Mouse (Mus musculus) right cerebral cortex, postnatal 14 days (tissue): ENCODE results near the gene Csn3.

Experiments used
- DNase-seq: peaks from one replicate; pipeline ENCODE4 v3.0.0; 2022

Csn3 gene

GRCm38 (mm10) chr5:87925372-87925771 lies at the start of gene Csn3:
Csn3 (plus strand) TSS chr5:87925579.
- DNase-seq, result no peak

GRCm38 (mm10) chr5:87884729-87885128 lies 40.6 kb upstream of the Csn3 start, which contains the start of gene Odam:
Odam (plus strand) TSS chr5:87885029.
- DNase-seq, result no peak

GRCm38 (mm10) chr5:87931603-87932002 lies 6.2 kb downstream of the Csn3 start:
- no peak for DNase-seq

GRCm38 (mm10) chr5:87940752-87941151 lies 15.4 kb downstream of the Csn3 start:
- no peak for DNase-seq

GRCm38 (mm10) chr5:87942515-87942914 lies 17.1 kb downstream of the Csn3 start:
- no peak for DNase-seq

- no peak for DNase-seq
Measured at GRCm38 (mm10) chr5:87951836-87952235, 26.5 kb downstream of the Csn3 start.

GRCm38 (mm10) chr5:87969201-87969600 lies 43.8 kb downstream of the Csn3 start, which contains the start of the genes 2310003L06Rik and Gm28434:
2310003L06Rik (plus strand) TSS chr5:87969459.
Gm28434 (plus strand) TSS chr5:87969517.
- no peak for DNase-seq

- DNase-seq, result no peak
Measured at GRCm38 (mm10) chr5:87979139-87979538, 53.8 kb downstream of the Csn3 start, which contains the start of gene Cabs1. Cabs1 (plus strand) TSS chr5:87979439.
